ENCODE assay signal across 8 mouse cellular contexts in the genomic region with DNA sequence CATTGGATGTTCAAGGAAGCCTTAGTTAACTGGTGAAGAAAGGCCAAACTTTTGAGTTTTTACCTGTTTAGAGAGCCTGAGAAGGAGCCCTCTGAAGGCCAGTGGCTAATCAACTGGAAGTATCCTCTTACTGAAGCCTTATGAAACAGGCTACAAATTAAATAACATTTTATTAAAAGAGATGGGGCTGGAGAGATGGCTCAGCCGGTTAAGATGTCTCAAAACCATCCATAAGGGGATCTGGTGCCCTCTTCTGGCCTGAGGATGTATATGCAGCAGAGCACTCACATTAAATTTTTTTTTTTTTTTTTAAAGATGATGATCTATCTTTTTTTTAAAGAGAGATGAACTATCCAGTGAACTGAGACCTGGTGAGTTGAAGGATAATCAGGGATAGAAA. TPM values are rescaled to one million over a fixed set of nuclear protein-coding genes. Genes with fewer than 3 reads are reported as not detected.
DNase-seq lines count a peak whose midpoint lies in the region; ATAC-seq and TF ChIP-seq lines count a peak whose summit lies in the region.

No protein-coding gene starts in this region.

- H3K9ac ChIP-seq in forebrain, postnatal 0 days = no peak overlapping the region
- H3K9ac ChIP-seq in forebrain, embryonic 16.5 days (replicated peaks; ENCODE audit: low read depth, low read length) = no peak overlapping the region
- H3K9ac ChIP-seq in embryonic facial prominence, embryonic 14.5 days (ENCODE audit: low read depth, low read length) = no peak overlapping the region

- no peak for ATAC-seq in forebrain, postnatal 0 days
- no peak for ATAC-seq in forebrain, embryonic 16.5 days
- no peak for ATAC-seq in embryonic facial prominence, embryonic 14.5 days (ENCODE audit: low read depth)

- H3K4me3 ChIP-seq in forebrain, postnatal 0 days (ENCODE audit: low read depth, low read length) = no peak overlapping the region
- no peak overlapping the region for H3K4me3 ChIP-seq in forebrain, embryonic 16.5 days (replicated peaks; ENCODE audit: low read length)
- H3K4me3 ChIP-seq in embryonic facial prominence, embryonic 14.5 days (ENCODE audit: low read depth, low read length) = no peak overlapping the region

- no peaks in the 10 kb centered on the region for H3K27me3 ChIP-seq in forebrain, postnatal 0 days (ENCODE audit: insufficient read depth, low read length)
- no peaks in the 10 kb centered on the region for H3K27me3 ChIP-seq in forebrain, embryonic 16.5 days (replicated peaks; ENCODE audit: control insufficient read depth, insufficient read depth, low read length)
- H3K27me3 ChIP-seq in embryonic facial prominence, embryonic 14.5 days (replicated peaks; ENCODE audit: control insufficient read depth, insufficient read depth, low read length) = no peaks in the 10 kb centered on the region

- no peaks in the 10 kb centered on the region; the same call in 1 of the 2 replicates for H3K36me3 ChIP-seq in forebrain, postnatal 0 days (ENCODE audit: insufficient read depth)
- H3K36me3 ChIP-seq in forebrain, embryonic 16.5 days (ENCODE audit: control insufficient read depth, insufficient read depth) = no peaks in the 10 kb centered on the region
- H3K36me3 ChIP-seq in embryonic facial prominence, embryonic 14.5 days (ENCODE audit: control insufficient read depth, insufficient read depth, low read length) = peaks cover 9% of the 10 kb centered on the region

- TF ChIP-seq CTCF in forebrain, postnatal 0 days (IDR thresholded peaks at IDR 0.05; ENCODE audit: low read depth) = peak; percentile 81

- 4% methylated on average over 1 of the region's 1 CpGs for WGBS in forebrain, postnatal 0 days
- 0% methylated on average over 1 of the region's 1 CpGs for WGBS in forebrain, embryonic 16.5 days
- WGBS in embryonic facial prominence, embryonic 14.5 days = 0% methylated on average over 1 of the region's 1 CpGs

- no peaks in the 10 kb centered on the region for H3K9me3 ChIP-seq in forebrain, postnatal 0 days (ENCODE audit: low read length)
- no peaks in the 10 kb centered on the region for H3K9me3 ChIP-seq in forebrain, embryonic 16.5 days (ENCODE audit: control insufficient read depth, low read length)
- no peaks in the 10 kb centered on the region for H3K9me3 ChIP-seq in embryonic facial prominence, embryonic 14.5 days (ENCODE audit: control insufficient read depth, low read length)

- DNase-seq in forebrain, postnatal 0 days = peak; percentile 86
- peak; percentile 84 for DNase-seq in 3T3-L1 (ENCODE audit: low read depth, low spot score)
- DNase-seq in adrenal gland, postnatal 14 days = peak; percentile 78
- peak; percentile 81 for DNase-seq in embryonic facial prominence, embryonic 14.5 days (ENCODE audit: low spot score)
- DNase-seq in left cerebral cortex, postnatal 36 days (ENCODE audit: low spot score in 2 of 2) = peak; percentile 52 to 59
- DNase-seq in natural killer cell, adult 2 months (ENCODE audit: low spot score in 2 of 2) = peak; percentile 68 to 78
- peak; percentile 73 for DNase-seq in thymus, postnatal 14 days

- intact Hi-C loops in left cerebral cortex, postnatal 36 days (cut with DNase I) = loop anchor here (5.0 to 10.0 kb wide), 2 partner anchors 268 to 370 kb away; a partner anchor contains a TSS

- no peaks in the 10 kb centered on the region for H3K4me1 ChIP-seq in forebrain, postnatal 0 days (ENCODE audit: insufficient read depth)
- H3K4me1 ChIP-seq in forebrain, embryonic 16.5 days (replicated peaks; ENCODE audit: control insufficient read depth, insufficient read depth, low read length) = peaks cover 8% of the 10 kb centered on the region
- H3K4me1 ChIP-seq in embryonic facial prominence, embryonic 14.5 days (ENCODE audit: control insufficient read depth, insufficient read depth, low read length) = peaks cover 8% of the 10 kb centered on the region; the same call in 1 of the 2 replicates

- H3K27ac ChIP-seq in forebrain, postnatal 0 days (ENCODE audit: low read depth, low read length) = no peak overlapping the region
- no peak overlapping the region for H3K27ac ChIP-seq in forebrain, embryonic 16.5 days (ENCODE audit: low read length)
- H3K27ac ChIP-seq in embryonic facial prominence, embryonic 14.5 days (replicated peaks; ENCODE audit: low read depth, low read length) = no peak overlapping the region

- H3K4me2 ChIP-seq in forebrain, postnatal 0 days (ENCODE audit: low read depth) = no peak overlapping the region
- no peak overlapping the region for H3K4me2 ChIP-seq in forebrain, embryonic 16.5 days (ENCODE audit: low read length)
- no peak overlapping the region for H3K4me2 ChIP-seq in embryonic facial prominence, embryonic 14.5 days (ENCODE audit: low read depth, low read length)

RNA-seq across cellular contexts. Expression of a gene that starts 4.5 kb away (rescaled TPM):
- total RNA-seq in forebrain, postnatal 0 days (2014; rRNA removed) = 38.9 and 45.1 TPM in 2 replicates
- polyA plus RNA-seq in forebrain, postnatal 0 days (2015; fragmentation: Nextera tagmentation; extraction: Ambion mirVana) = 25.1 and 33.1 TPM in 2 replicates
- polyA plus RNA-seq in forebrain, embryonic 16.5 days (2015; fragmentation: Nextera tagmentation; extraction: Ambion mirVana) = 54.2 and 60.3 TPM in 2 replicates
- 112 and 125 TPM in 2 replicates for total RNA-seq in adrenal gland, postnatal 14 days (2021)
- 52.2 and 53.3 TPM in 2 replicates for polyA plus RNA-seq in embryonic facial prominence, embryonic 14.5 days (2014; fragmentation: Nextera tagmentation; extraction: Ambion mirVana)
- 10 to 100 TPM; 52.8 to 60.8 TPM for total RNA-seq in left cerebral cortex, postnatal 36 days (2021)

RNA-seq across cellular contexts. Expression of a gene that starts 46.6 kb away (rescaled TPM):
- total RNA-seq in forebrain, postnatal 0 days (2014; rRNA removed) = 16.3 and 23.8 TPM in 2 replicates
- polyA plus RNA-seq in forebrain, postnatal 0 days (2015; fragmentation: Nextera tagmentation; extraction: Ambion mirVana) = 8.8 and 9.1 TPM in 2 replicates
- 15.8 and 18.1 TPM in 2 replicates for polyA plus RNA-seq in forebrain, embryonic 16.5 days (2015; fragmentation: Nextera tagmentation; extraction: Ambion mirVana)
- 33.2 and 36.8 TPM in 2 replicates for total RNA-seq in adrenal gland, postnatal 14 days (2021)
- polyA plus RNA-seq in embryonic facial prominence, embryonic 14.5 days (2014; fragmentation: Nextera tagmentation; extraction: Ambion mirVana) = 54.0 and 56.5 TPM in 2 replicates
- 1 to 10 TPM; 6.2 to 6.8 TPM for total RNA-seq in left cerebral cortex, postnatal 36 days (2021)
